Mouse (Mus musculus): ENCODE results near the gene Mrps7. TPM values are rescaled to one million over a fixed set of nuclear protein-coding genes. Genes with fewer than 3 reads are reported as not detected.
A peak's percentile ranks its signal among the peaks of the same experiment; 100 is the strongest.

The Mrps7 gene
- polyA plus RNA-seq, 1 experiment: 53.1 TPM

GRCm38 (mm10) chr11:115628465-115629101, 24.9 kb downstream of the Mrps7 start:
- Histone ChIP-seq H3K27me3 (replicated peaks; ENCODE audit: control insufficient read depth, insufficient read depth, low read length) (no peaks in the 10 kb centered on the region), H3K4me1 (ENCODE audit: control insufficient read depth, insufficient read depth, low read length) (peaks cover 13% of the 10 kb centered on the region; the same call in 1 of the 2 replicates), H3K27ac (ENCODE audit: insufficient read depth, low read depth, low read length) (no peak overlapping the region), H3K36me3 (ENCODE audit: control insufficient read depth, insufficient read depth, low read length) (peaks cover 1% of the 10 kb centered on the region; the same call in 1 of the 2 replicates), H3K4me3 (ENCODE audit: insufficient read depth, low read depth, low read length) (no peak overlapping the region)
- 51% methylated on average over 13 of the region's 13 CpGs for WGBS
- no peak for DNase-seq
- TF ChIP-seq CTCF (conservative IDR thresholded peaks at IDR 0.05; ENCODE audit: insufficient read depth, insufficient read length, low read depth, low read length): no peak
- no peak for TF ChIP-seq POLR2A (IDR thresholded peaks at IDR 0.05; ENCODE audit: low read depth, low read length)

GRCm38 (mm10) chr11:115629734-115630531, 26.2 kb downstream of the Mrps7 start:
- Histone ChIP-seq H3K4me1 (ENCODE audit: control insufficient read depth, insufficient read depth, low read length) (peaks cover 7% of the 10 kb centered on the region; the same call in 1 of the 2 replicates), H3K36me3 (ENCODE audit: control insufficient read depth, insufficient read depth, low read length) (no peaks in the 10 kb centered on the region), H3K4me3 (ENCODE audit: insufficient read depth, low read depth, low read length) (no peak overlapping the region), H3K27ac (ENCODE audit: insufficient read depth, low read depth, low read length) (no peak overlapping the region), H3K27me3 (replicated peaks; ENCODE audit: control insufficient read depth, insufficient read depth, low read length) (no peaks in the 10 kb centered on the region)
- 80% methylated on average over 13 of the region's 13 CpGs for WGBS
- no peak for DNase-seq
- TF ChIP-seq CTCF (conservative IDR thresholded peaks at IDR 0.05; ENCODE audit: insufficient read depth, insufficient read length, low read depth, low read length) (no peak), POLR2A (IDR thresholded peaks at IDR 0.05; ENCODE audit: low read depth, low read length) (no peak)

GRCm38 (mm10) chr11:115630532-115631504, 27.1 kb downstream of the Mrps7 start:
- Histone ChIP-seq H3K27me3 (replicated peaks; ENCODE audit: control insufficient read depth, insufficient read depth, low read length) (no peaks in the 10 kb centered on the region), H3K27ac (ENCODE audit: insufficient read depth, low read depth, low read length) (peak overlapping the region; percentile 17; the same call in 1 of the 2 replicates), H3K36me3 (ENCODE audit: control insufficient read depth, insufficient read depth, low read length) (no peaks in the 10 kb centered on the region), H3K4me3 (ENCODE audit: insufficient read depth, low read depth, low read length) (no peak overlapping the region), H3K4me1 (ENCODE audit: control insufficient read depth, insufficient read depth, low read length) (peaks cover 4% of the 10 kb centered on the region; the same call in 1 of the 2 replicates)
- DNase-seq: peak; percentile 47
- TF ChIP-seq POLR2A (IDR thresholded peaks at IDR 0.05; ENCODE audit: low read depth, low read length): no peak
- TF ChIP-seq CTCF (conservative IDR thresholded peaks at IDR 0.05; ENCODE audit: insufficient read depth, insufficient read length, low read depth, low read length): no peak
- 52% methylated on average over 16 of the region's 16 CpGs for WGBS

GRCm38 (mm10) chr11:115631505-115631890, 27.8 kb downstream of the Mrps7 start:
- Histone ChIP-seq H3K27ac (ENCODE audit: insufficient read depth, low read depth, low read length) (peak overlapping the region; percentile 17; the same call in 1 of the 2 replicates), H3K4me3 (ENCODE audit: insufficient read depth, low read depth, low read length) (no peak overlapping the region), H3K27me3 (replicated peaks; ENCODE audit: control insufficient read depth, insufficient read depth, low read length) (no peaks in the 10 kb centered on the region), H3K4me1 (ENCODE audit: control insufficient read depth, insufficient read depth, low read length) (no peaks in the 10 kb centered on the region; the same call in 1 of the 2 replicates), H3K36me3 (ENCODE audit: control insufficient read depth, insufficient read depth, low read length) (no peaks in the 10 kb centered on the region)
- TF ChIP-seq POLR2A (IDR thresholded peaks at IDR 0.05; ENCODE audit: low read depth, low read length) (no peak), CTCF (conservative IDR thresholded peaks at IDR 0.05; ENCODE audit: insufficient read depth, insufficient read length, low read depth, low read length) (peak; percentile 77)
- DNase-seq: peak; percentile 75
- 25% methylated on average over 3 of the region's 3 CpGs for WGBS

GRCm38 (mm10) chr11:115632247-115632646, 28.5 kb downstream of the Mrps7 start:
- WGBS: 82% methylated on average over 7 of the region's 7 CpGs
- Histone ChIP-seq H3K27ac (ENCODE audit: insufficient read depth, low read depth, low read length) (no peak overlapping the region), H3K4me3 (ENCODE audit: insufficient read depth, low read depth, low read length) (no peak overlapping the region), H3K4me1 (ENCODE audit: control insufficient read depth, insufficient read depth, low read length) (no peaks in the 10 kb centered on the region; the same call in 1 of the 2 replicates), H3K27me3 (replicated peaks; ENCODE audit: control insufficient read depth, insufficient read depth, low read length) (no peaks in the 10 kb centered on the region), H3K36me3 (ENCODE audit: control insufficient read depth, insufficient read depth, low read length) (no peaks in the 10 kb centered on the region)
- TF ChIP-seq POLR2A (IDR thresholded peaks at IDR 0.05; ENCODE audit: low read depth, low read length) (no peak), CTCF (conservative IDR thresholded peaks at IDR 0.05; ENCODE audit: insufficient read depth, insufficient read length, low read depth, low read length) (no peak)
- no peak for DNase-seq

GRCm38 (mm10) chr11:115632862-115633261, 29.1 kb downstream of the Mrps7 start:
- TF ChIP-seq CTCF (conservative IDR thresholded peaks at IDR 0.05; ENCODE audit: insufficient read depth, insufficient read length, low read depth, low read length) (no peak), POLR2A (IDR thresholded peaks at IDR 0.05; ENCODE audit: low read depth, low read length) (no peak)
- DNase-seq: no peak
- Histone ChIP-seq H3K36me3 (ENCODE audit: control insufficient read depth, insufficient read depth, low read length) (no peaks in the 10 kb centered on the region), H3K4me3 (ENCODE audit: insufficient read depth, low read depth, low read length) (no peak overlapping the region), H3K4me1 (ENCODE audit: control insufficient read depth, insufficient read depth, low read length) (no peaks in the 10 kb centered on the region; the same call in 1 of the 2 replicates), H3K27ac (ENCODE audit: insufficient read depth, low read depth, low read length) (no peak overlapping the region), H3K27me3 (replicated peaks; ENCODE audit: control insufficient read depth, insufficient read depth, low read length) (no peaks in the 10 kb centered on the region)
- 85% methylated on average over 10 of the region's 10 CpGs for WGBS

All from kidney, adult 2 months (tissue).